Mouse (Mus musculus) hindbrain, embryonic 11.5 days (tissue): ENCODE results near the gene Usp39. TPM values are rescaled to one million over a fixed set of nuclear protein-coding genes. Genes with fewer than 3 reads are reported as not detected.
A peak's percentile ranks its signal among the peaks of the same experiment; 100 is the strongest.

Experiments
- ATAC-seq: fragments of 200-750 bp; cut with Nextera tagmentation; 2 replicates; pipeline ENCODE4 v1.8.0; 2017; ENCODE audit warnings: mild to moderate bottlenecking, moderate TSS enrichment, moderate library complexity; ENCODE audit not compliant: low FRiP score
- DNase-seq: peaks from one replicate; pipeline ENCODE4 v3.0.0-alpha.2; 2015; ENCODE audit warnings: low spot score
- H3K27ac ChIP-seq: fragments of 300-500 bp; sonication (generic); 2 replicates; pipeline ENCODE4 v1.5.1; 2014; ENCODE audit warnings: mild to moderate bottlenecking, low read depth, low read length
- H3K27me3 ChIP-seq: fragments of 300-500 bp; sonication (generic); 2 replicates; pipeline ENCODE4 v1.6.1; 2014; ENCODE audit warnings: mild to moderate bottlenecking, low read length, moderate library complexity, mixed read lengths; ENCODE audit not compliant: control insufficient read depth, insufficient read depth
- H3K36me3 ChIP-seq: fragments of 300-500 bp; sonication (generic); 2 replicates; pipeline ENCODE4 v1.6.1; 2014; ENCODE audit warnings: mild to moderate bottlenecking, low read length, moderate library complexity, mixed read lengths; ENCODE audit not compliant: control insufficient read depth, insufficient read depth
- H3K4me1 ChIP-seq: fragments of 300-500 bp; sonication (generic); replicated peaks from 2 replicates; pipeline ENCODE4 v1.6.1; 2014; ENCODE audit warnings: low read length, mixed read lengths; ENCODE audit not compliant: control insufficient read depth, insufficient read depth
- H3K4me2 ChIP-seq: fragments of 300-500 bp; sonication (generic); replicated peaks from 2 replicates; pipeline ENCODE4 v1.6.1; 2014; ENCODE audit warnings: mild to moderate bottlenecking, low read depth, low read length
- H3K4me3 ChIP-seq: fragments of 300-500 bp; sonication (generic); 2 replicates; pipeline ENCODE4 v1.5.1; 2014; ENCODE audit warnings: low read depth, low read length
- H3K9ac ChIP-seq: fragments of 300-500 bp; sonication (generic); 2 replicates; pipeline ENCODE4 v1.6.1; 2014; ENCODE audit warnings: low read depth, low read length
- H3K9me3 ChIP-seq: fragments of 300-500 bp; sonication (generic); 2 replicates; pipeline ENCODE4 v1.6.1; 2016; ENCODE audit warnings: low read length; ENCODE audit not compliant: control insufficient read depth
- WGBS: fragments of 180-500 bp; shearing (Covaris S2); extraction: QIAGEN DNeasy Blood & Tissue Kit; methylation state at CpG from one replicate; pipeline ENCODE4 v1.1.7; 2014; 5-methylcytosine and 5-hydroxymethylcytosine counted together
- polyA plus RNA-seq: library from polyadenylated mRNA; unstranded; fragments of >200 nt; fragmentation: Nextera tagmentation; extraction: Ambion mirVana; gene quantifications from 2 replicates; pipeline ENCODE4 v1.2.1, GENCODE M21; 2014

Usp39 gene
- polyA plus RNA-seq, 1 experiment from 2014 or later: 102 TPM

DNA sequence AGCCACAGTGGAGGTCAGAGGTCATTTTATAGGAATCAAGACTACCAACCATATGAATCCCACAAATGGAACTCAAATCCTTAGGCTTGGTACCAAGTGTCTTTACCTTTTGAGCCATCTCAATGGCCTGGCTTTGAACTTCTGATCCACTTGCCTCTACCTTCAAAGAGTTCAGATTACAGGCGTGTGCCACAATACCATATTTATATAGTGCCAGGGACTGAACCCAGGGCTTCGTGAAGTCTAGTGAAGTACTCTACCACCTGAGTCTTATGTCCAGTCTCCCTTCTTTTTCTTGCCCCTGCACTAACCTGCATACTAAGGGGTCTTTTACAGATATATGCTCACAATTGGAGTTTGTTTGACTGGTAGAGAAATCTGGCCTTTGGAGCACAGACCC lies 41.6 kb upstream of the Usp39 start:
- Histone ChIP-seq H3K4me3 (no peak overlapping the region), H3K36me3 (no peaks in the 10 kb centered on the region), H3K9me3 (no peaks in the 10 kb centered on the region), H3K27ac (no peak overlapping the region), H3K4me2 (no peak overlapping the region), H3K27me3 (peaks cover 7% of the 10 kb centered on the region; the same call in 1 of the 2 replicates), H3K4me1 (peaks cover 3% of the 10 kb centered on the region; the same call in 1 of the 2 replicates), H3K9ac (no peak overlapping the region)
- ATAC-seq (no peak), DNase-seq (no peak)
- WGBS: 95% methylated on average over 2 of the region's 2 CpGs

DNA sequence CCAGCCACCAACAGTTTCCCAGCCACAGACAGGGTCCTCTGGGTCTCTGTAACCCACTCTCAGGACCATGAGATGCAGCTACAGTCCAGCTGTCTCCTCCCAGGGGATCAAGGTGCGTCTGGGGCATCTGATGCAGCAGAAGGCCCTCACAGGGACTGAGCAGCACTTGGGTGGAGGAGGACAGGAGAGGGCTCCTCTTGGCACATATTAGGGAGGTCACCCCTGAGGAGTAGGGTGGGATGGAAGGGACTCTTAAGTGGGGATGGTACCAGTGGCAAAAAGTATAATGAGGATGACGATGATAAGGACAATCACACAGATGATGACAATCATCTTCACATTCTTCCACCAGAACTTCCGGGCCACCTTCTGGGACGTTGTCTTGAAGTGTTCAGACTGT lies 40.3 kb upstream of the Usp39 start:
- Histone ChIP-seq H3K4me2 (no peak overlapping the region), H3K27ac (no peak overlapping the region), H3K36me3 (no peaks in the 10 kb centered on the region), H3K4me1 (peaks cover under 1% of the 10 kb centered on the region; the same call in 1 of the 2 replicates), H3K9me3 (no peaks in the 10 kb centered on the region), H3K27me3 (peaks cover 5% of the 10 kb centered on the region), H3K9ac (no peak overlapping the region), H3K4me3 (no peak overlapping the region)
- 87% methylated on average over 4 of the region's 4 CpGs for WGBS
- ATAC-seq: no peak
- DNase-seq: no peak

DNA sequence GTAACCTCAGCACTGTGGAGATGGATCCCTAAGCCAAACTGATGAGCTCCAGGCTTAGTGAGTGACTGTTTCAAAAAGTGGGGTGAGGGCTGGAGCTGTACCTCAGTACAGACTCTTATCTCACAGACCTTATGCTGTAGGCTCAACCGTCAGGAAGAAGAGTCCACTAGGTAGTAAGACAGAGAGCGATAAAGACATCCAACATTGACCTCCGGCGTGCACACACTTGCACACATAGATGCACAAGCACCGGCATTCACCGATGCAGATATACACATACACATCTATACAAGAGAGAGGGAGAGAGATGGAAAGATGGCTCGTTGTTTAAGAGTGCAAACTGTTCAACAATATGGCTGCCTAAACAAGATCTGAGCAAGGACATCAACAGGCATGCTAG lies 39.0 kb upstream of the Usp39 start:
- H3K4me2 ChIP-seq: no peak overlapping the region
- H3K4me1 ChIP-seq: 0 out of 2 replicates have a peak, but pooled peaks cover 2% of the 10 kb centered on the region
- WGBS: 95% methylated on average over 7 of the region's 7 CpGs
- DNase-seq (no peak), ATAC-seq (no peak)
- H3K4me3 ChIP-seq: no peak overlapping the region
- H3K9me3 ChIP-seq: no peaks in the 10 kb centered on the region
- H3K27me3 ChIP-seq: peaks cover 17% of the 10 kb centered on the region
- H3K36me3 ChIP-seq: no peaks in the 10 kb centered on the region
- H3K9ac ChIP-seq: no peak overlapping the region
- H3K27ac ChIP-seq: no peak overlapping the region

DNA sequence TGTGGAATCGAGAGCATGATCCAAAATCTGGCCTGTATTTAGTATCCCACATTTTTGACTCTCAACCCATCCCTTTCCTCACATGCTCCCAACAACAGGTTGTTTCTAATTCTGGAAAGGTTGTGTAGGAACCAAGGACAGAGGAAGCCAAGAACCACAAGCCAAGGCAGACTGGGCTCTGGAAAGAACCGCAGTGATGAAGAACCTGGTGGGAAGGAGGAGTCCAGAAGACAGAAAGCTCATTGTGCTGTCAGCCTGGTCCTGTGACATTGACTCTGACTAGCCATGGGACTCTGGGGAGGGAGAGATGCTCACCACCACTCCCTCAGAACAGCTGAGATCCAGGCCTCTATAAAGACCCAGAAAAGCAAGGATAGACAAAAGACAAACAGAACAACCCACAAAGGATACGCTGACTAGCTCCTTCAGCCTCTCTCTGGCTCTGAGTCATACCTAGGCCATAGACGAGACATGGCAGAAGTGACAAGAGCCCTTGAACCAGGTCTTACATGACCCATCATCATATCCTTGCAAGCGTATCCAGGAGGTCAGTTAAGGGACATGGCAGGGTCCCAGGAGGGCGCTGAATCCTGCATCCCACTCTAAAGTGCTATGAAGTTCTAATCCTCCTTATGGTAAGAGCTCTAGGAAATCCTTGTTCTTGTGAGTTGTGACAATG lies 38.3 kb upstream of the Usp39 start:
- Histone ChIP-seq H3K9ac (no peak overlapping the region), H3K9me3 (no peaks in the 10 kb centered on the region), H3K4me2 (no peak overlapping the region), H3K4me1 (0 out of 2 replicates have a peak, but pooled peaks cover 2% of the 10 kb centered on the region), H3K36me3 (no peaks in the 10 kb centered on the region), H3K4me3 (no peak overlapping the region), H3K27me3 (peaks cover 19% of the 10 kb centered on the region), H3K27ac (no peak overlapping the region)
- WGBS: 84% methylated on average over 6 of the region's 6 CpGs
- ATAC-seq (no peak), DNase-seq (no peak)

DNA sequence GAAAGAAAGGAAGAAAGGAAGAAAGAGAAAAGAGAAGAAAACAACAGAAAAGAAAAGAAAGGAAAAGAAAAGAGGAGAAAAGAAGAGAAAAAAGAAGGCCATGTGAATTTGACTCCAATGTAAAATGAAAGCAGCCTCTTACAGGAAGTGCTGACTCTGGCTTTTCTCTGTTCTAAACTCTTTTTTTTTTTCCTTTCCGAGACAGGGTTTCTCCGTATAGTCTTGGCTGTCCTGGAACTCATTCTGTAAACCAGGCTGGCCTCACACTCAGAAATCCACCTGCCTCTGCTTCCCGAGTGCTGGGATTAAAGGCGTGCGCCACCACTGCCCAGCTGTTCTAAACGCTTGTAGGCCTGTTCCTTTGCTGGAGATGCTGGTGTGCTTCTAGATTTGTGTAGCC lies 37.5 kb upstream of the Usp39 start:
- no peak for DNase-seq
- H3K4me3 ChIP-seq: no peak overlapping the region
- H3K4me1 ChIP-seq: 0 out of 2 replicates have a peak, but pooled peaks cover 2% of the 10 kb centered on the region
- no peaks in the 10 kb centered on the region for H3K9me3 ChIP-seq
- no peak overlapping the region for H3K9ac ChIP-seq
- no peak for ATAC-seq
- no peaks in the 10 kb centered on the region for H3K36me3 ChIP-seq
- peaks cover 19% of the 10 kb centered on the region for H3K27me3 ChIP-seq
- H3K27ac ChIP-seq: no peak overlapping the region
- no peak overlapping the region for H3K4me2 ChIP-seq
- WGBS: 89% methylated on average over 6 of the region's 6 CpGs

DNA sequence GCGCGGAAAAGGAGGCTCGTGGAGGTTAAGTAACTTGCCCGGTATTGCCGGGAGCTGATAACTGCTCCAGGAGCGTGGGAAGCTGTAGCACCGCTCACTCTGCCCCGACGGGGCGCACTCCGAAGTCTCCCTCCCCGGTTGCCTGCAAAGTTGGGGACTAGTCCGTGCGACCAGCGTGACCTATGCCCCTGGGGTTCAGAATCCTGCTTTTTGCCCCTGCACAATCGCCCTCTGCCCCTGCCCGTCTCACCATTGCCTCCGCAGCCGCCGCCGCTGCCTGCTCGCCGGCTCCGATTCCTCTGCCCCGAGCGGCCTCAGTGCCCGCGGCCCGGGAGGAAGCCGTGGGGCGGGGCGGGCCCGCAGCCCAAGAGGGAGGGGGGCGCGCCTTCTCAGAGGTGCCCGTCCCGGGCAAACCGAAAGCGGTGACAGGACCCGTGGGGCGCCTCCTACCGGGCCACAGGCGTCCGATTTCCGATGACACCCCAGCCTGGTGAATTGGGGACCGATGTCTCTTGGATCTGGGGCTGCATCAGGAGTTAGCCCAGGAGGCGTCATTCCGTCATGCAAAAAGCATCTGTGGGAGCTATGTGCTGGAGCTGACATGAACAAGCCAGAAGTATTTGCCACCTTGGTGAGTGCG lies 35.3 kb upstream of the Usp39 start, which contains the start of gene Vamp5:
Gene Vamp5 (minus strand): TSS at position 338 of the 640 bp plus-strand sequence.
- H3K4me1 ChIP-seq: 0 out of 2 replicates have a peak, but pooled peaks cover 2% of the 10 kb centered on the region
- H3K9me3 ChIP-seq: no peaks in the 10 kb centered on the region
- WGBS: 2% methylated on average over 40 of the region's 49 CpGs
- ATAC-seq (peak; percentile 66; the same call in 1 of the 2 replicates), DNase-seq (peak; percentile 59)
- peak within 1 kb of the TSS; percentile 41 for H3K4me3 ChIP-seq
- peak within 1 kb of the TSS; percentile 58 for H3K4me2 ChIP-seq
- peak within 1 kb of the TSS; percentile 49 for H3K9ac ChIP-seq
- H3K27me3 ChIP-seq: peaks cover 19% of the 10 kb centered on the region
- peak within 1 kb of the TSS; percentile 10; the same call in 1 of the 2 replicates for H3K27ac ChIP-seq
- no peaks in the 10 kb centered on the region for H3K36me3 ChIP-seq

DNA sequence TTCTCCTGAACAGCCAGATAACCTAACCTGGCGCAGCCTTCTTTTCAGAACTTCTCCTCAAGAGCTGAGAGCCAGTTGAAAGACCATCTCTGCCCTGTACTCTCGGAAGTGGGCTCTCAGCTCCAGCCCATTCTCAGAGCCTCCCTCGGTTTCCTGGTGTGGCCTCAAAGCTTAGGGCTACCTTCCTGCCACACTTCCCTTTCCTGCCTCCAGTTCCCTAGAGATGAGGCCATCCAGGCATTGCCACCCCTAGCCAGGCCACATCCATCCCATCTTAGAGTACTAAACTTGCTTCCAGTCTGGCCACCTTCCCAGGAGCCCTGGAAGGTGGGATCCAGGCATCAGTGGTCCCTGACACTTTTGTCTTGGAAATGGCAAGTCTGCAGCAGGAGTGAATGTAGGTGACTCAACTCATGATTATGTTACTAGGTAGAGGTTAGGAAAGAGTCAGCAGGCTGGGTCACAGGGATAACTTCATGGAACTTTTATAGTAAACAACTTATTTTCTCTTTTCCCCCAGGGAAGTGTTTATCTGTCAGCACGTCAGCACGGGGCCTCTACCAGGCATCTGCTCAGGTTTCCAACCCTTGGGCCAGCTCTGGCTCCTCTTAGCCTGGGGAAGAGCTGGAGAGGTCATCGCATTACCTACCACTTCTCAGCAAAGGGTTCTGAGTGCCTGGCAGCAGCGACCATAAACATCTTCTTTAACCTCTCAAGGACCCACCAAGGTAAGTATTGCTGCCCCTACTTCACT lies 34.6 kb upstream of the Usp39 start:
- peak overlapping the region; percentile 41 for H3K4me3 ChIP-seq
- H3K36me3 ChIP-seq: no peaks in the 10 kb centered on the region
- H3K9ac ChIP-seq: peak overlapping the region; percentile 49; the same call in 1 of the 2 replicates
- 0 out of 2 replicates have a peak, but pooled peaks cover 2% of the 10 kb centered on the region for H3K4me1 ChIP-seq
- H3K27me3 ChIP-seq: peaks cover 19% of the 10 kb centered on the region
- 44% methylated on average over 7 of the region's 7 CpGs for WGBS
- DNase-seq (no peak), ATAC-seq (no peak; the same call in 1 of the 2 replicates)
- peak overlapping the region; percentile 10; the same call in 1 of the 2 replicates for H3K27ac ChIP-seq
- H3K9me3 ChIP-seq: no peaks in the 10 kb centered on the region
- peak overlapping the region; percentile 58; the same call in 1 of the 2 replicates for H3K4me2 ChIP-seq

DNA sequence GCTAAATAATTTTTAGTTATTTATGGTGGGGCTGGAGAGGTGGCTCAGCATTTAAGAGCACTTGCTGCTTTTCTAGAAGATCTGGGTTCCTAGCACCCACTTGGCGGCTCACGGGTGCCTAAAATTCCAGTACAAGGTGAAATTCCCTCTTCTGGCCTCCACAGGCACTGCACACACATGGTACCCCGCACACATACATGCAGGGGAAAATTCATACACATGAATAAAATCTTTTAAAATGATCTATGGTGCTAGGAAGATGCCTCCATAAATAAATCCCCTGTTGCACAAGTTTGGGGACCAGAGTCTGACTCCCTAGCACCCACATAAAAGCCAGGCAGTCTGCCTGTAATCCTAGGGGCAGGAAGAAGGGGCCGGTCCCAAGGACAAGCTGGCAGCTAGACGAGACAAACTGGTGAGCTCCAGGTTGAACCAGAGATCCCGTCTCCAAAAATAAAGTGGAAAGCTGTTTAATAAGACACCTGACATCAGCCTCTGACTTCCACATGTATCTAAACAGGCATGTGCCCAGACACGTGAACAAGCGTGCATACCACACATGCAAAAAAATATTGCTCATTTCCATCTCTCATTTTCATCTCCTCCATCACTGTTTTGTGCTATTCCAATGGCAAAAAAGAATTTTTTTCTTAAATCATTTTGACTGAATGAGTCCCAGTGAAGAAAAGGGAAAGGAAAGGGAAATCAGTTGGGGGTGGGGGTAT lies 33.7 kb upstream of the Usp39 start:
- ATAC-seq (no peak), DNase-seq (no peak)
- H3K4me3 ChIP-seq: no peak overlapping the region
- H3K4me1 ChIP-seq: 0 out of 2 replicates have a peak, but pooled peaks cover 2% of the 10 kb centered on the region
- H3K36me3 ChIP-seq: no peaks in the 10 kb centered on the region
- no peak overlapping the region for H3K9ac ChIP-seq
- WGBS: 89% methylated on average over 8 of the region's 8 CpGs
- peaks cover 19% of the 10 kb centered on the region for H3K27me3 ChIP-seq
- H3K27ac ChIP-seq: no peak overlapping the region
- H3K9me3 ChIP-seq: no peaks in the 10 kb centered on the region
- H3K4me2 ChIP-seq: no peak overlapping the region
